Mouse (Mus musculus): ENCODE measurements around the gene Triobp. TPM values are rescaled to one million over a fixed set of nuclear protein-coding genes. Genes with fewer than 3 reads are reported as not detected.

Gene Triobp
- polyA plus RNA-seq, 1 experiment from 2014 or later = 45.8 TPM

GRCm38 (mm10) chr15:78914091-78914822 is 33.3 kb upstream of the Triobp start:
- Histone ChIP-seq H3K36me3 (peaks cover 41% of the 10 kb centered on the region), H3K9ac (peak overlapping the region; percentile 83), H3K4me2 (peak overlapping the region; percentile 94), H3K27ac (replicated peaks) (peak overlapping the region; percentile 81), H3K4me1 (peaks cover 24% of the 10 kb centered on the region), H3K4me3 (peak overlapping the region; percentile 61), H3K9me3 (no peaks in the 10 kb centered on the region), H3K27me3 (replicated peaks) (0 out of 2 replicates have a peak, but pooled peaks cover 4% of the 10 kb centered on the region)
- under 1% methylated on average over 87 of the region's 87 CpGs for WGBS
- ATAC-seq (ENCODE audit: extremely low read depth, insufficient number of reproducible peaks, low FRiP score, low TSS enrichment) = peak; percentile 35

- ATAC-seq (ENCODE audit: extremely low read depth, insufficient number of reproducible peaks, low FRiP score, low TSS enrichment) = no peak
- no peak overlapping the region for H3K27ac ChIP-seq (replicated peaks)
- WGBS = 48% methylated on average over 8 of the region's 8 CpGs
- peak overlapping the region; percentile 94 for H3K4me2 ChIP-seq
- peak overlapping the region; percentile 61 for H3K4me3 ChIP-seq
- H3K36me3 ChIP-seq = peaks cover 35% of the 10 kb centered on the region
- no peaks in the 10 kb centered on the region for H3K9me3 ChIP-seq
- peaks cover 25% of the 10 kb centered on the region for H3K4me1 ChIP-seq
- peak overlapping the region; percentile 83 for H3K9ac ChIP-seq
- 0 out of 2 replicates have a peak, but pooled peaks cover 4% of the 10 kb centered on the region for H3K27me3 ChIP-seq (replicated peaks)
Observed at GRCm38 (mm10) chr15:78914823-78915659, 32.5 kb upstream of the Triobp start.

- H3K9me3 ChIP-seq = no peaks in the 10 kb centered on the region
- peaks cover 29% of the 10 kb centered on the region for H3K36me3 ChIP-seq
- no peak overlapping the region for H3K27ac ChIP-seq (replicated peaks)
- H3K9ac ChIP-seq = peak overlapping the region; percentile 83
- H3K4me3 ChIP-seq = peak overlapping the region; percentile 61
- 0 out of 2 replicates have a peak, but pooled peaks cover 4% of the 10 kb centered on the region for H3K27me3 ChIP-seq (replicated peaks)
- 7% methylated on average over 8 of the region's 8 CpGs for WGBS
- no peak for ATAC-seq (ENCODE audit: extremely low read depth, insufficient number of reproducible peaks, low FRiP score, low TSS enrichment)
- H3K4me2 ChIP-seq = peak overlapping the region; percentile 94
- H3K4me1 ChIP-seq = peaks cover 30% of the 10 kb centered on the region
Observed at GRCm38 (mm10) chr15:78915660-78916017, 31.9 kb upstream of the Triobp start.

GRCm38 (mm10) chr15:78916052-78916826 is 31.3 kb upstream of the Triobp start:
- 67% methylated on average over 12 of the region's 12 CpGs for WGBS
- no peak overlapping the region for H3K27ac ChIP-seq (replicated peaks)
- no peaks in the 10 kb centered on the region for H3K9me3 ChIP-seq
- H3K9ac ChIP-seq = peak overlapping the region; percentile 58
- H3K36me3 ChIP-seq = peaks cover 23% of the 10 kb centered on the region
- H3K4me3 ChIP-seq = peak overlapping the region; percentile 61
- peak overlapping the region; percentile 94 for H3K4me2 ChIP-seq
- H3K4me1 ChIP-seq = peaks cover 30% of the 10 kb centered on the region
- 0 out of 2 replicates have a peak, but pooled peaks cover 4% of the 10 kb centered on the region for H3K27me3 ChIP-seq (replicated peaks)
- no peak for ATAC-seq (ENCODE audit: extremely low read depth, insufficient number of reproducible peaks, low FRiP score, low TSS enrichment)

GRCm38 (mm10) chr15:78918126-78918525 is 29.4 kb upstream of the Triobp start:
- 91% methylated on average over 23 of the region's 23 CpGs for WGBS

GRCm38 (mm10) chr15:78919914-78920313 is 27.6 kb upstream of the Triobp start:
- no peak overlapping the region for H3K4me3 ChIP-seq
- peaks cover 13% of the 10 kb centered on the region for H3K36me3 ChIP-seq
- no peak overlapping the region for H3K27ac ChIP-seq (replicated peaks)
- no peaks in the 10 kb centered on the region for H3K9me3 ChIP-seq
- WGBS = 58% methylated on average over 12 of the region's 12 CpGs
- H3K27me3 ChIP-seq (replicated peaks) = 0 out of 2 replicates have a peak, but pooled peaks cover 4% of the 10 kb centered on the region
- no peak overlapping the region for H3K4me2 ChIP-seq
- H3K4me1 ChIP-seq = peaks cover 23% of the 10 kb centered on the region
- no peak overlapping the region for H3K9ac ChIP-seq
- no peak for ATAC-seq (ENCODE audit: extremely low read depth, insufficient number of reproducible peaks, low FRiP score, low TSS enrichment)

More at GRCm38 (mm10) chr15:78918126-78918525, 29.4 kb upstream of the Triobp start:
- no peak overlapping the region for H3K9ac ChIP-seq
- H3K27ac ChIP-seq (replicated peaks) = no peak overlapping the region
- H3K4me1 ChIP-seq = peaks cover 30% of the 10 kb centered on the region
- peaks cover 13% of the 10 kb centered on the region for H3K36me3 ChIP-seq
- no peak overlapping the region for H3K4me2 ChIP-seq
- no peak overlapping the region for H3K4me3 ChIP-seq
- ATAC-seq (ENCODE audit: extremely low read depth, insufficient number of reproducible peaks, low FRiP score, low TSS enrichment) = no peak
- 0 out of 2 replicates have a peak, but pooled peaks cover 4% of the 10 kb centered on the region for H3K27me3 ChIP-seq (replicated peaks)
- no peaks in the 10 kb centered on the region for H3K9me3 ChIP-seq

- Histone ChIP-seq H3K9ac (no peak overlapping the region), H3K9me3 (no peaks in the 10 kb centered on the region), H3K36me3 (peaks cover 12% of the 10 kb centered on the region), H3K4me1 (peaks cover 36% of the 10 kb centered on the region), H3K27me3 (replicated peaks) (no peaks in the 10 kb centered on the region), H3K4me3 (no peak overlapping the region), H3K27ac (replicated peaks) (no peak overlapping the region), H3K4me2 (no peak overlapping the region)
- no peak for ATAC-seq (ENCODE audit: extremely low read depth, insufficient number of reproducible peaks, low FRiP score, low TSS enrichment)
- WGBS = 71% methylated on average over 7 of the region's 7 CpGs
Observed at GRCm38 (mm10) chr15:78922700-78923099, 24.8 kb upstream of the Triobp start.

- H3K27ac ChIP-seq (replicated peaks) = 0 out of 2 replicates have a peak overlapping the region, but pooled peaks have one; percentile 20
- peaks cover 43% of the 10 kb centered on the region for H3K4me1 ChIP-seq
- no peak for ATAC-seq (ENCODE audit: extremely low read depth, insufficient number of reproducible peaks, low FRiP score, low TSS enrichment)
- no peaks in the 10 kb centered on the region for H3K9me3 ChIP-seq
- peaks cover 8% of the 10 kb centered on the region; the same call in 1 of the 2 replicates for H3K36me3 ChIP-seq
- H3K4me2 ChIP-seq = no peak overlapping the region
- 55% methylated on average over 6 of the region's 6 CpGs for WGBS
- H3K4me3 ChIP-seq = no peak overlapping the region
- no peak overlapping the region for H3K9ac ChIP-seq
- H3K27me3 ChIP-seq (replicated peaks) = no peaks in the 10 kb centered on the region
Observed at GRCm38 (mm10) chr15:78923585-78923984, 23.9 kb upstream of the Triobp start.

GRCm38 (mm10) chr15:78925129-78925528 is 22.4 kb upstream of the Triobp start:
- H3K9me3 ChIP-seq = no peaks in the 10 kb centered on the region
- H3K4me1 ChIP-seq = peaks cover 42% of the 10 kb centered on the region
- no peak overlapping the region for H3K4me3 ChIP-seq
- peaks cover 15% of the 10 kb centered on the region for H3K36me3 ChIP-seq
- no peaks in the 10 kb centered on the region for H3K27me3 ChIP-seq (replicated peaks)
- no peak for ATAC-seq (ENCODE audit: extremely low read depth, insufficient number of reproducible peaks, low FRiP score, low TSS enrichment)
- H3K4me2 ChIP-seq = peak overlapping the region; percentile 86
- H3K27ac ChIP-seq (replicated peaks) = peak overlapping the region; percentile 96
- 34% methylated on average over 8 of the region's 8 CpGs for WGBS
- peak overlapping the region; percentile 85; the same call in 1 of the 2 replicates for H3K9ac ChIP-seq

- peak within 1 kb of the TSS; percentile 86 for H3K4me2 ChIP-seq
- H3K9me3 ChIP-seq = no peaks in the 10 kb centered on the region
- peaks cover 45% of the 10 kb centered on the region for H3K4me1 ChIP-seq
- H3K27ac ChIP-seq (replicated peaks) = peak within 1 kb of the TSS; percentile 96
- ATAC-seq (ENCODE audit: extremely low read depth, insufficient number of reproducible peaks, low FRiP score, low TSS enrichment) = peak; percentile 56
- H3K4me3 ChIP-seq = peak within 1 kb of the TSS; percentile 60
- no peaks in the 10 kb centered on the region for H3K27me3 ChIP-seq (replicated peaks)
- H3K36me3 ChIP-seq = peaks cover 19% of the 10 kb centered on the region
- WGBS = 6% methylated on average over 20 of the region's 20 CpGs
- peak within 1 kb of the TSS; percentile 85 for H3K9ac ChIP-seq
Observed at GRCm38 (mm10) chr15:78926021-78926919, 21.3 kb upstream of the Triobp start, which contains the start of gene Lgals1. Gene Lgals1, plus strand, starts transcription at chr15:78926725.
